Mouse (Mus musculus) stomach, postnatal 0 days (tissue): ENCODE results near the gene Aatf. TPM values are rescaled to one million over a fixed set of nuclear protein-coding genes. Genes with fewer than 3 reads are reported as not detected.

Experiments
- ATAC-seq: fragments of 200-750 bp; cut with Nextera tagmentation; 2 replicates; pipeline ENCODE4 v1.8.0; 2017; ENCODE audit not compliant: low FRiP score, low TSS enrichment
- DNase-seq: peaks from one replicate; pipeline ENCODE4 v3.0.0-alpha.2; 2016; ENCODE audit warnings: low spot score
- H3K27ac ChIP-seq: fragments of 300-500 bp; sonication (generic); replicated peaks from 2 replicates; pipeline ENCODE4 v1.5.1; 2014; ENCODE audit warnings: mild to moderate bottlenecking, control low read depth
- H3K27me3 ChIP-seq: fragments of 300-500 bp; sonication (generic); 2 replicates; pipeline ENCODE4 v1.6.1; 2014; ENCODE audit warnings: low read length; ENCODE audit not compliant: control insufficient read depth, insufficient read depth
- H3K36me3 ChIP-seq: fragments of 300-500 bp; sonication (generic); 2 replicates; pipeline ENCODE4 v1.6.1; 2014; ENCODE audit warnings: low read length, mixed read lengths; ENCODE audit not compliant: control insufficient read depth, insufficient read depth
- H3K4me1 ChIP-seq: fragments of 300-500 bp; sonication (generic); replicated peaks from 2 replicates; pipeline ENCODE4 v1.6.1; 2014; ENCODE audit warnings: antibody characterized with exemption; ENCODE audit not compliant: control insufficient read depth, insufficient read depth
- H3K4me2 ChIP-seq: fragments of 300-500 bp; sonication (generic); replicated peaks from 2 replicates; pipeline ENCODE4 v1.6.1; 2014; ENCODE audit warnings: low read depth, mild to moderate bottlenecking, control low read depth, moderate library complexity
- H3K4me3 ChIP-seq: fragments of 300-500 bp; sonication (generic); 2 replicates; pipeline ENCODE4 v1.5.1; 2014; ENCODE audit warnings: low read depth, low read length, control low read depth
- H3K9ac ChIP-seq: fragments of 300-500 bp; sonication (generic); 2 replicates; pipeline ENCODE4 v1.6.1; 2014; ENCODE audit warnings: mild to moderate bottlenecking, low read length, control low read depth, mixed read lengths
- H3K9me3 ChIP-seq: fragments of 300-500 bp; sonication (generic); 2 replicates; pipeline ENCODE4 v1.6.1; 2016; ENCODE audit warnings: low read length; ENCODE audit not compliant: control insufficient read depth
- CTCF ChIP-seq: IDR thresholded peaks from 2 replicates; pipeline ENCODE4 v1.5.1; 2016; ENCODE audit warnings: antibody characterized with exemption, low read depth, mild to moderate bottlenecking, moderate library complexity
- EP300 ChIP-seq: optimal IDR thresholded peaks from 2 replicates; pipeline ENCODE3; 2016; ENCODE audit warnings: antibody characterized with exemption
- WGBS: fragments of 180-500 bp; shearing (Covaris S2); extraction: QIAGEN DNeasy Blood & Tissue Kit; methylation state at CpG from one replicate; pipeline ENCODE4 v1.1.7; 2014; 5-methylcytosine and 5-hydroxymethylcytosine counted together
- polyA plus RNA-seq: library from polyadenylated mRNA; unstranded; fragments of >200 nt; fragmentation: Nextera tagmentation; extraction: Ambion mirVana; gene quantifications from 2 replicates; pipeline ENCODE4 v1.2.1, GENCODE M21; 2015

The Aatf gene
- polyA plus RNA-seq, 1 experiment from 2014 or later = 24.8 TPM

GRCm38 (mm10) chr11:84383891-84384290 lies 129.4 kb downstream of the Aatf start:
- Histone ChIP-seq H3K27me3 (no peaks in the 10 kb centered on the region), H3K9ac (no peak overlapping the region), H3K4me1 (no peaks in the 10 kb centered on the region), H3K4me3 (no peak overlapping the region), H3K27ac (no peak overlapping the region), H3K4me2 (no peak overlapping the region), H3K36me3 (peaks cover 2% of the 10 kb centered on the region; the same call in 1 of the 2 replicates), H3K9me3 (no peaks in the 10 kb centered on the region)
- 83% methylated on average over 6 of the region's 6 CpGs for WGBS
- no peak for ATAC-seq
- no peak for DNase-seq
- TF ChIP-seq EP300 = no peak
- no peak for TF ChIP-seq CTCF

- ATAC-seq (no peak), DNase-seq (no peak)
- Histone ChIP-seq H3K27ac (no peak overlapping the region), H3K36me3 (peaks cover 2% of the 10 kb centered on the region; the same call in 1 of the 2 replicates), H3K27me3 (no peaks in the 10 kb centered on the region), H3K4me1 (no peaks in the 10 kb centered on the region), H3K4me2 (no peak overlapping the region), H3K9ac (no peak overlapping the region), H3K4me3 (no peak overlapping the region), H3K9me3 (no peaks in the 10 kb centered on the region)
- WGBS = 91% methylated on average over 13 of the region's 13 CpGs
- no peak for TF ChIP-seq CTCF
- no peak for TF ChIP-seq EP300
Measured at GRCm38 (mm10) chr11:84382450-84382849, 130.9 kb downstream of the Aatf start.

- ATAC-seq = no peak
Measured at GRCm38 (mm10) chr11:84376510-84377365, 136.6 kb downstream of the Aatf start.

GRCm38 (mm10) chr11:84375951-84376496 lies 137.3 kb downstream of the Aatf start:
- H3K27ac ChIP-seq = no peak overlapping the region
- no peak for DNase-seq

More at GRCm38 (mm10) chr11:84376510-84377365, 136.6 kb downstream of the Aatf start:
- TF ChIP-seq EP300 = no peak
- TF ChIP-seq CTCF = no peak
- 86% methylated on average over 13 of the region's 13 CpGs for WGBS
- H3K9me3 ChIP-seq = no peaks in the 10 kb centered on the region
- H3K4me3 ChIP-seq = no peak overlapping the region
- H3K36me3 ChIP-seq = no peaks in the 10 kb centered on the region; the same call in 1 of the 2 replicates
- no peaks in the 10 kb centered on the region for H3K4me1 ChIP-seq
- no peak overlapping the region for H3K27ac ChIP-seq
- DNase-seq = no peak
- H3K4me2 ChIP-seq = no peak overlapping the region
- no peaks in the 10 kb centered on the region for H3K27me3 ChIP-seq
- no peak overlapping the region for H3K9ac ChIP-seq

GRCm38 (mm10) chr11:84373122-84373521 lies 140.2 kb downstream of the Aatf start:
- H3K4me1 ChIP-seq = no peaks in the 10 kb centered on the region
- 86% methylated on average over 4 of the region's 4 CpGs for WGBS
- no peak overlapping the region for H3K9ac ChIP-seq
- no peak overlapping the region for H3K27ac ChIP-seq
- DNase-seq (no peak), ATAC-seq (no peak)
- no peak overlapping the region for H3K4me2 ChIP-seq
- H3K36me3 ChIP-seq = no peaks in the 10 kb centered on the region
- no peaks in the 10 kb centered on the region for H3K9me3 ChIP-seq
- no peak for TF ChIP-seq EP300
- no peak overlapping the region for H3K4me3 ChIP-seq
- no peaks in the 10 kb centered on the region for H3K27me3 ChIP-seq

More at GRCm38 (mm10) chr11:84375951-84376496, 137.3 kb downstream of the Aatf start:
- Histone ChIP-seq H3K9ac (no peak overlapping the region), H3K9me3 (no peaks in the 10 kb centered on the region), H3K36me3 (no peaks in the 10 kb centered on the region; the same call in 1 of the 2 replicates), H3K4me1 (no peaks in the 10 kb centered on the region), H3K4me3 (no peak overlapping the region), H3K27me3 (no peaks in the 10 kb centered on the region), H3K4me2 (no peak overlapping the region)
- ATAC-seq = no peak
- TF ChIP-seq CTCF (no peak), EP300 (no peak)
- WGBS = 65% methylated on average over 3 of the region's 3 CpGs

Other genes with a start within 250 kb of the Aatf start
- gene Lhx1, start 12.0 kb upstream of the Aatf start, polyA plus RNA-seq = not detected in 2 replicates